Mouse (Mus musculus): Measurements from ENCODE around the gene Adar.
"Not testable (repeated sequence)": the region's sequence is repeated elsewhere in the genome, so short reads cannot be mapped to it uniquely, and the experiment has no call there.

Adar gene

DNA sequence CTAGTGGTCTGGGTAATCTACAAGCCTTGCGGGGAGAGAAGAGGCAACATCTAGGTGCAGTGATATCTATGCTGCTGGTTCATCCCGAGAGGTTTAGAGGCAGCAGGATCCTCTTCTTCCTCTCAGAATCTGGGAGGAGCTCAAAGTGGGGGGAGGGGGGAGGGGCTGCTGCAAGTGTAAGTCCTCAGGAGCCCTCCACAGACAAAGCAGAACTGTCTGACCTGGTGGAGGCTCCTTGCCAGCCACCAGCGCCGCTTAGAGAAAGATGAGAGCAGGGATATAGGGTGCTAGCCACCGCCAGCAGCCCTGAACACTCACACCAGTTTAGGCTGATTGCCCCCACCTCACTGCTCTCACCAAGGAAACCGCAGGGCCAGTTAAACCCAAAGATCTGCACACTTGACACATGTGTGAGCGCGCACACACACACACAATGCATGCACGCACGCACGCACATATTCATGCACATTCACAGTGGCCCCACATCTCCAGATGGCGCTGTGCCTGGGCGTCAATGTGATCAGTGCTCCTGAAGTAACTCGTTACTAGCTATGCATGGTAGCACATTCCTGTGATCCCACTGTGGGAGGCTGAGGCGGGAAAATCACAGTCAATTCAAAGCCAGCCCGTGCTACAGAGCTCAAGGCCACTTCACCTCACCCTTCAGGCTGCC lies 74.0 kb downstream of the Adar start:
- DNase-seq (ENCODE audit: extremely low spot score, low spot score): no peak

DNA sequence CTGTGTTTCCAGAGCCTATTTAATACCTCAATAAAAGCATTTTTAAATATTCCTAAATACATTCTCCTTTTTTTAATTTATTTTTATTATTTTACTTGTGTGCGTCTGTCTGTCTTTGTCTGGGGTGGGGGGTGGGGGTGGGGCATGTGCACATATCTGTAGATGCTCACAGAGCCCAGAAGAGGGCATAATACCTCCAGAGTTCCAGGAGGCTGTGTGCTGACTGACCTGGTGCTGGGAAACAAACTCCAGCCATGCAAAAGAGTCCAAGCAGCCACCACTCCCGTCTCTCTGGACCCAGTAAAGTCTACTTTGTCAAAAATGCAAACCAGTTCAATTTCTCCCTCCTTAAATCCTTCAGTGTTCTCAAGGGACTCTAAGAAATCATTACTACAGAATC lies 79.8 kb downstream of the Adar start:
- DNase-seq (ENCODE audit: extremely low spot score, low spot score): no peak

DNA sequence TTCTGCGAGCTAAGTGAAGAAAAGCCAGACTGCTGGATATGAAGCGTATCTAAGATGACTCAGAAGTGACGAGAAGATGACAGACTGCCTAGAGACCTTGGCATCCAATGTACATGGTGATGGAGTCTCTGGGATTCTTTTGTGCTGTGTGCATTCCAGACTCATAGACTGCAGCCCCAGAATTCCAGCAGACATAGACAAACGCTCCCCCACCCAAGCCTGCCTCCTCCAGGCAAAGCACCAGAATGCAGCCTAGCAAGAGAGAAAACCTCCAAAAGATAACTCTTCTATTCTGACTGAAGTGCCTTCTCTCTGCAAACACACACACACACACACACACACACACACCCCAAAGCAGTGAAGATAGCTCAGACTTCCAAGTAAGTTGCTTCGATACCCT lies 80.9 kb downstream of the Adar start:
- DNase-seq (ENCODE audit: extremely low spot score, low spot score): no peak

DNA sequence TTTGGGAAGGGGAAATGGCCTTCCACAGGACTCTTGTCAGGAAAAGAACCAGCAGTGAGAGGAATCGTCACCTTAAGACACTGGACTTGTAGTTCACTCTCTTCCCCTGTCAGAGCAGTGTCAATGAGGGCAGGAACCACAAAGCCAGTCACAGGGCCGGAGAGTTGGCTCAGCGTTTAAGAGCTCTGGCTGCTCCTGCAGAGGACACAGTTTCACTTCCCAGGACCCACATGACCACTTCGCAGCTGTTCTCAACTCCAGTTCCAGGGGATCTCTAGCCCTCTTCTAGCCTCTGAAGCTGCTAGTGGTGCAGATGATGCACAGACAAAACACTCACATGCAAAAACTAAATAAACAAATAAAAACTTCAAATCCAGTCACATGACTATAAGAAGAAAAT lies 81.5 kb downstream of the Adar start:
- no peak for DNase-seq (ENCODE audit: extremely low spot score, low spot score)

DNA sequence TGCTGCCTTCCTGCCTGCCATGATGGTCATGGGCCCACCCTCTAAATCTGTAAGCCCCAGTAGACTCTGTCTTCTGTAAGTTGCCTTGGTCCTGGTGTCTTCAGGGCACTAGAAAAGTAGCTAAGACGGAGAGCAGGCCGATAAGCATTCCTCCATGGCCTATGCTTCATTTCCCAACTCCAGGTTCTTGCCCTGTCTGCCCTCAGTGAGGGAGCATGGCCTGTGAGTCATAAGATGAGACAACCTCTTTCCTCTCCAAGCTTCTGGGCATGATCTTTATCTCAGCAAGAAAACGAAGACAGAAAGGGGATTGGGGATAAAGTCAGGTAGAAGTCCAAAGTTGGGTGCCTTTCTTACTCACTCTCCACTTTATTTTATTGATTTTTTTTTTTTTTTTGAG lies 83.7 kb downstream of the Adar start:
- DNase-seq (ENCODE audit: extremely low spot score, low spot score): no peak

DNA sequence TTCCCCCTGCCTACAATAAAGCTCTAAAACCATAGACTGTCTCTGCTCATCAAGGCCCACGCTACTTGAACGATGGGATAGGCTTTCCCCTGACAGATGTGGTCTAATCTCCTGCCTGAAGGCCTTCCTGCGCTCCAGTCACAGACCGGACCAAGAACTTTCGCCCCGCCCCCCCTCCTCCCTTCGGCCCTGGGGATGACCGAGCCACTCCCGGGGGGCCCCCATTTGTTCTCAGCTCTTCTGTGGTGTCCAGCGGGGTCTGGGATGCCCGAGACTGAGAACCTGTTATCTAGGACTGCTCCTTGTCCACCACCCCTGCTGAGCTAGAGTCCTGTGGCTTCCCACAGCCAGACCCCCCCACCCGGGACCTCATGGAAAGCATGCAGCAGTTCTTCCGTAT lies 84.7 kb downstream of the Adar start:
- no peak for DNase-seq (ENCODE audit: extremely low spot score, low spot score)

DNA sequence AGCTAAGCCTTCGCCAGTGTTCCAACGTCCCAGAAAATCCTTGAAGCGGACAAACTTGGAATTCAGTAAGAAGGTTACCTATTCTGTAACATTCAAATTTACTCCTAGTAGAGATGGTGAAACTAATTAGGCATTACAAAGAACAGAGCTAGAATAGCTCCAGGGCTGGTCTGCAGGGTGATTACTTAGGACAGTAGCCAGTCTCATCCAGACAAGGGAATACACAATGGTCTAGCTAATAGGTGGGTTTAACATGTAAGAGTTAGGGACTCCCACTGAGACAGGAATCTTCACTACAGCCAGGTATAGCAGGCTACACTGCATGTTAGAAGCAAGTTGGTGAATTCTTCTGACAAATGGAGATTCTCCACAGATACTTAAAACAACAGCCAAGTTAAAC lies 85.3 kb downstream of the Adar start:
- not testable (repeated sequence) for DNase-seq (ENCODE audit: extremely low spot score, low spot score)

DNA sequence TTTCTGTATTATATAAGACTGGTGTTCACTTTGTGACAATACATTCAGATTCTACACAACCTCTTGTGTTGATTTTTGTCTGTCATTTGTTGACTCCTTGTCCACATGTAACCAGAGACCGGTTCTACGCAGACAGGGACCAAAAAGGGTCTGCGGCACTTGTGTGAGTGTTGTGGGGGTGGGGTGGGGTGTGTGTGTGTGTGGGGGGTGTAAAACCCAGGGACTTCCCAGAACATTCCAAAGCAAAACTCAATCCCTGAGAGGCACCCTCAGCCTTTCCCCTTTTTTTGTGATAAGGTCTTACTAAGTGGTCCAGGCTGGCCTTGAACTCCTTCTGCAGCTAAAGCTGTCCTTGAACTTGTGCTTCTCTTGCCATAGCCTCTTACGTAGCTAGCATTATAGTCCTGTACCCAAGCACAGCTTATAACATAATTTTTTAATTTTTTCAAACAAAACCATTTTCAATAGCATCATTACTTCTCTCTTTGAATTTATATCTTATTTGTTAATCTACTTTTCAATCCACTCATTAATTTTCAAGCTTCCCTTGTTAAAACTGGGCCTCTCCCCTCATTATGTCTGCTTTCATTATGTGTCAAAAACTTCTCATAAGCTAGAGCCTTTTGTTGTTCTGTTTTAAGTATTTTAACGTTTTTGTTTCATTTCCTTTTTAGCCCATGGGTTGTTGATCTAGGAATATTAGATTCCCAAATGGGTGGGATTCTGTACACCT lies 86.1 kb downstream of the Adar start:
- DNase-seq (ENCODE audit: extremely low spot score, low spot score): no peak

DNA sequence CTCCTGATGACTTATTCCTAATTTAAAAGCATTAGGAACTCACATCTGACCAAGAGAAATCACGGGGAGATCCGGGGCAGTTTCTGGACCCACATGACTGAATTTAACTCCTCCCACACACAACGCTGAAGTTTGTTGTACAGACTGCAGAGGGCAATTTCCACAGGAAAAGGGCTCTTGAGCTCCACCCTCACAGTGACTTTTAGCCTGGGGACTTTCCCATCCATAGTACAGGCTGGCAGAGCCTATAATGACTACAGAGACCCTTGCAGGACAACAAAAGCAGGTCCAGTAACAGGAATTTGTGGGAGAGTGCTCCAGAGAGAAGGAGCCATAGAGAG lies 86.7 kb downstream of the Adar start:
- DNase-seq (ENCODE audit: extremely low spot score, low spot score): no peak

DNA sequence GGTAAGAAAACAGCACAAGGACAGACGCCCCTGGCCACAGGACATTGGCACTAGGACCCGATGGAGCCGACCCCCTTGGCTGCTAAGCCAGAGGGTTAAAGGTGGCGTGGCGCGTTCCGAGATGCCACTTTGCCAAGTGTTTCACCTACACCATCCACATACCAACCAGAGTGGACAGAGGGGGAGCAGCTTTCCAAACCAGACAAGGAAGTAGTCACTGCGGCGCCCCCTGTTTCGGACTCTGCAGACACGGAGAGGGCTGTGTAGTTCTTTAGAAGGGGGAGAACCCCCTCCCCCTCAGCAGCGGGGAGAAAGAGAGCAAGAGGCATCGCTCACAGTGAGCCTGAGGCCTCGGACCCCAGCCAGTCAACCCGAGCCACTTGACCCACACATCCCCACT lies 88.1 kb downstream of the Adar start:
- DNase-seq (ENCODE audit: extremely low spot score, low spot score): no peak

Measured in neural tube, embryonic 10.5 days (tissue).